Comparison of ENCODE assay signal across 18 mouse cellular contexts in the genomic region with DNA sequence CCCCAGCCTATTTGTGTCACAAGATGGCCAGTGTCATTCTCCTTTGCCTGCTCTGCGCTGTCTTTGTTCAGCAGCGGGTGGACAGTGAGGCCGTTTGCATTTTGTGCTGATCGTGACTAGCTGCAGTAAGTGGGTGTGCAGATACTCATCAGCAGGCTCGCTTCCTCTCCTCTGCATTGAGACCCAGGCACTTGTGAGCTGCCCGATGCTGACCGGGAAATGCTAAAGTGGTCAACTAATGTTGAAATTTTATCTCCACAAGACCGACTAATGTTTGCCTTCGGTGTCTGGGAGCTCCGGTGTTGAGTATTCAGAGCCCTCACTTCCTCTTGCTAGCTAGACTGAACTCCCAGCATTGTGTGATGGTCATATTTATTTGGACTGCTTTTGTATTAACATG. TPM values are rescaled to one million over a fixed set of nuclear protein-coding genes. Genes with fewer than 3 reads are reported as not detected.
DNase-seq lines count a peak whose midpoint lies in the region; ATAC-seq and TF ChIP-seq lines count a peak whose summit lies in the region.
"Had no signal": no experiment of that assay in that cellular context is flagged by ENCODE, and none has a peak within 500 bp of the region (broad histone marks: within the 10 kb centered on the region; RNA-seq: fewer than 3 reads in every experiment).

No protein-coding gene starts in this region.

- no peak for TF ChIP-seq EP300 in lung, postnatal 0 days (IDR thresholded peaks at IDR 0.05)

- WGBS in lung, postnatal 0 days: 61% methylated on average over 10 of the region's 10 CpGs
- 15% methylated on average over 10 of the region's 10 CpGs for WGBS in macrophage (ENCODE audit: missing documents)
- WGBS in stomach, embryonic 16.5 days: 70% methylated on average over 10 of the region's 10 CpGs

- no peaks in the 10 kb centered on the region for H3K4me1 ChIP-seq in lung, postnatal 0 days (ENCODE audit: insufficient read depth, low read depth, low read length)
- H3K4me1 ChIP-seq in brown adipose tissue, adult 24 weeks (ENCODE audit: control insufficient read depth, insufficient read depth, insufficient read length, low read length): peaks cover 4% of the 10 kb centered on the region; the same call in 1 of the 2 replicates
- H3K4me1 ChIP-seq in stomach, embryonic 16.5 days (ENCODE audit: control insufficient read depth, insufficient read depth, low read length): no peaks in the 10 kb centered on the region
- H3K4me1 ChIP-seq: forebrain, embryonic 13.5 days; limb, embryonic 13.5 days; midbrain, embryonic 15.5 days had no signal

- no peak overlapping the region for H3K27ac ChIP-seq in lung, postnatal 0 days (ENCODE audit: low read length)
- 0 out of 2 replicates have a peak overlapping the region, but pooled peaks have one; percentile 36 for H3K27ac ChIP-seq in brown adipose tissue, adult 24 weeks (replicated peaks; ENCODE audit: low read depth, low read length)
- peak overlapping the region; percentile 58 for H3K27ac ChIP-seq in macrophage
- H3K27ac ChIP-seq in stomach, embryonic 16.5 days (ENCODE audit: low read length): 0 out of 2 replicates have a peak overlapping the region, but pooled peaks have one; percentile 22
- H3K27ac ChIP-seq: embryonic facial prominence, embryonic 10.5 days; forebrain, embryonic 13.5 days; limb, embryonic 13.5 days; midbrain, embryonic 15.5 days had no signal

- no peak overlapping the region for H3K4me2 ChIP-seq in lung, postnatal 0 days (replicated peaks; ENCODE audit: low read depth, low read length)
- H3K4me2 ChIP-seq in stomach, embryonic 16.5 days (ENCODE audit: low read depth, low read length): no peak overlapping the region
- H3K4me2 ChIP-seq: forebrain, embryonic 13.5 days; limb, embryonic 13.5 days; midbrain, embryonic 15.5 days had no signal

- H3K4me3 ChIP-seq in lung, postnatal 0 days (ENCODE audit: low read depth, low read length): no peak overlapping the region
- no peak overlapping the region for H3K4me3 ChIP-seq in brown adipose tissue, adult 24 weeks (ENCODE audit: insufficient read depth, low read depth, low read length)
- no peak overlapping the region for H3K4me3 ChIP-seq in macrophage (ENCODE audit: inconsistent target)
- H3K4me3 ChIP-seq in stomach, embryonic 16.5 days (replicated peaks; ENCODE audit: low read length): no peak overlapping the region
- H3K4me3 ChIP-seq: embryonic facial prominence, embryonic 10.5 days; forebrain, embryonic 13.5 days; limb, embryonic 13.5 days; midbrain, embryonic 15.5 days had no signal

- TF ChIP-seq CTCF in lung, postnatal 0 days (IDR thresholded peaks at IDR 0.05): no peak

- no peaks in the 10 kb centered on the region for H3K9me3 ChIP-seq in lung, postnatal 0 days (ENCODE audit: low read length)
- H3K9me3 ChIP-seq in stomach, embryonic 16.5 days (replicated peaks; ENCODE audit: control insufficient read depth, low read length): no peaks in the 10 kb centered on the region
- H3K9me3 ChIP-seq: embryonic facial prominence, embryonic 10.5 days; forebrain, embryonic 13.5 days; limb, embryonic 13.5 days; midbrain, embryonic 15.5 days had no signal

- H3K79me2 ChIP-seq in macrophage (ENCODE audit: inconsistent target): peaks cover 12% of the 10 kb centered on the region; the same call in 1 of the 2 replicates

- DNase-seq in lung, postnatal 0 days (ENCODE audit: low spot score): peak; percentile 42
- DNase-seq in lung, postnatal 14 days: no peak
- DNase-seq in gastrocnemius, adult 18-20 months (ENCODE audit: low spot score): no peak
- no peak for DNase-seq in c-Kit-positive CD71-positive TER-119-positive erythroid progenitor cells, embryonic 14.5 days (ENCODE audit: low spot score)
- DNase-seq: adrenal gland, postnatal 36 days; cerebellum, adult 11 months; cerebellum, postnatal 25 days; gastrocnemius, postnatal 25 days; kidney, adult 18-20 months; kidney, postnatal 10 days had no signal

- no peaks in the 10 kb centered on the region for H3K27me3 ChIP-seq in lung, postnatal 0 days (replicated peaks; ENCODE audit: insufficient read depth, low read length)
- H3K27me3 ChIP-seq in stomach, embryonic 16.5 days (ENCODE audit: control insufficient read depth, insufficient read depth, low read length): no peaks in the 10 kb centered on the region
- H3K27me3 ChIP-seq: forebrain, embryonic 13.5 days; limb, embryonic 13.5 days; midbrain, embryonic 15.5 days; Patski had no signal

- ATAC-seq in lung, postnatal 0 days: peak; percentile 35; the same call in 1 of the 2 replicates
- ATAC-seq in stomach, embryonic 16.5 days (ENCODE audit: insufficient read depth, low FRiP score): no peak
- ATAC-seq: forebrain, embryonic 13.5 days; midbrain, embryonic 15.5 days; Patski had no signal

- H3K36me3 ChIP-seq in lung, postnatal 0 days (ENCODE audit: insufficient read depth, low read length): 0 out of 2 replicates have a peak, but pooled peaks cover 10% of the 10 kb centered on the region
- 0 out of 2 replicates have a peak, but pooled peaks cover 7% of the 10 kb centered on the region for H3K36me3 ChIP-seq in macrophage (ENCODE audit: inconsistent target)
- peaks cover 4% of the 10 kb centered on the region; the same call in 1 of the 2 replicates for H3K36me3 ChIP-seq in stomach, embryonic 16.5 days (ENCODE audit: control insufficient read depth, insufficient read depth, low read length)
- H3K36me3 ChIP-seq: midbrain, embryonic 15.5 days had no signal

- no peak overlapping the region for H3K9ac ChIP-seq in lung, postnatal 0 days (replicated peaks; ENCODE audit: low read depth)
- H3K9ac ChIP-seq in stomach, embryonic 16.5 days (ENCODE audit: low read length): no peak overlapping the region
- H3K9ac ChIP-seq: forebrain, embryonic 13.5 days; limb, embryonic 13.5 days; midbrain, embryonic 15.5 days had no signal

RNA-seq across cellular contexts. Expression of a gene that starts 10.7 kb away (rescaled TPM):
- 99.5 and 112 TPM in 2 replicates for polyA plus RNA-seq in lung, postnatal 0 days (2015; fragmentation: Nextera tagmentation; extraction: Ambion mirVana)
- polyA plus RNA-seq in brown adipose tissue, adult 24 weeks (2012; ENCODE audit: insufficient read depth, insufficient read length, missing spikeins): 48.1 and 61.0 TPM in 2 replicates
- total RNA-seq in macrophage (2018; cell fraction: chromatin; rRNA removed): 10 to 100 TPM in 18 of 26 experiments, 1 to 10 TPM in 8; 5.0 to 46.5 (median 13.0) TPM
- 100 to 1,000 TPM in 2 of 26 experiments, 10 to 100 TPM in 24; 60.5 to 104 (median 78.0) TPM for total RNA-seq in macrophage (2018; cell fraction: cytosol; rRNA removed)
- total RNA-seq in macrophage (2018; cell fraction: nucleus; rRNA removed): 10 to 100 TPM; 16.4 to 81.5 (median 49.4) TPM
- 69.1 to 94.1 TPM (median 88.5 TPM) in 3 replicates for polyA plus RNA-seq in macrophage (2018)
- 139 and 150 TPM in 2 replicates for polyA plus RNA-seq in stomach, embryonic 16.5 days (2015; fragmentation: Nextera tagmentation; extraction: Ambion mirVana)
- 10 to 100 TPM; 23.2 to 24.6 TPM for total RNA-seq in gastrocnemius, adult 18-20 months (2021)
